Mouse (Mus musculus) embryo, embryonic 9.5 days (tissue): ENCODE measurements around the gene Tmem176b.
"Not testable (repeated sequence)": the region's sequence is repeated elsewhere in the genome, so short reads cannot be mapped to it uniquely, and the experiment has no call there.

Experiments used
- DNase-seq: peaks from one replicate; pipeline ENCODE4 v3.0.0-alpha.2; 2017; ENCODE audit errors: extremely low spot score

Tmem176b gene

DNA sequence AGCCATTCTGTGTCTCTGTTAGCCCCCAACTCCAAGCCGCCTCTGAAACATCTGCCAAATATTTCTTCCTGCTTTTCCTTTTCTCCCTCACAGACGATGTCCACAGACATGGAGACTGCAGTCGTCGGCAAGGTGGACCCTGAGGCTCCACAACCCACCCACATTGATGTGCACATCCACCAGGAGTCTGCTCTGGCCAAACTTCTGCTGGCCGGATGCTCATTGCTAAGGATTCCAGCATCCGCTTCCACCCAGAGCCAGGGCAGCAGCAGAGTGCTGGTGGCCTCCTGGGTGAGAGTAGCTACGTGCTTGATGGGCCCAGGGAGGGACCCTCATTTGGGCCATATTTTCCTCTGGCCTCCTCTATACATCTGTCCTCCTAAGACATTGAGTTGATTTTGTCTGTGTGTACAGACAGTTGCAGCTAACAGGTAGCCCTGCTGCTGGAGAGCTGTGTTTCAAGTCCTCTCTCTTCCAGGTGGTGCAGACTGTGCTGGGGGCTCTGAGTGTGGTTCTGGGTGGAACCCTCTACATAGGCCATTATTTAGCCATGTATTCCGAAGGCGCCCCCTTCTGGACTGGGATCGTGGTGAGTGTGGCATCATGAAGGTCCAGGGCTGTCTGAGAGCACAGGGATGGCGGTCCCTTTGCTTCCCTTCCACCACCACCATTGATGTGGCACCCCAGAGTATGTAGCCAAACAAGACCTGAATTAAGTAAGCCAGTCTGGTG is 981 bp upstream of the Tmem176b start:
- DNase-seq: no peak

DNA sequence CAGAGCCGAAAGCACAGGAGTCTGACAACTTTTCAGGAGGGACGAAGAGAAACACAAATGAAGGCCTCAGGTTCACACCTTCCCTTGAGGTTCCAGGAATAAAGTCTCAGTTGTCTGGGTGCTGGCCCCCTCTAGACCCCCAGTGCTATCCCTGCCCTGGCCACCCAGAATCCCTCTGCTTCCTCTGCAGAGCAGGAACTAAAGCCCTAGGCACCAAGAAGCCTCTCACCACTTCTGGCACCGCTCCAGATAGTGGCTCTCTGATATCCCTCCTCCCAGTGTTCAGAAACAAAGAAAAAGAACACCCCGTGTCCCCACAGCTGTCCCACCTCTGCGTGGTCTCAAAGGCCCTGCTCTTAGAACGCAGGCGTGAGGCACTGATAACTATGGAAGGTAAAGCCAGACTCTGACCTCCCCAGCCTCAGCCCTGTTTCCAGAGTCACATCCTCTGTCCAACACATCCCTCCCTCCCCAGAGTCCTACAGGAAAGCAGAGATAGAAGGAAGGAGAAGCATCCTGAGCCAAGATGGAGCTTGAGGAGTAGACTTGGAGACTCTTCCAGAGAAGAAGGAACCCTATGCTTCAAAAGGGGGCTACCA is 826 bp downstream of the Tmem176b start, which contains the start of gene Tmem176a:
Tmem176a (plus strand) TSS at position 549 of the 599 bp plus-strand sequence.
- peak; percentile 20 for DNase-seq

DNA sequence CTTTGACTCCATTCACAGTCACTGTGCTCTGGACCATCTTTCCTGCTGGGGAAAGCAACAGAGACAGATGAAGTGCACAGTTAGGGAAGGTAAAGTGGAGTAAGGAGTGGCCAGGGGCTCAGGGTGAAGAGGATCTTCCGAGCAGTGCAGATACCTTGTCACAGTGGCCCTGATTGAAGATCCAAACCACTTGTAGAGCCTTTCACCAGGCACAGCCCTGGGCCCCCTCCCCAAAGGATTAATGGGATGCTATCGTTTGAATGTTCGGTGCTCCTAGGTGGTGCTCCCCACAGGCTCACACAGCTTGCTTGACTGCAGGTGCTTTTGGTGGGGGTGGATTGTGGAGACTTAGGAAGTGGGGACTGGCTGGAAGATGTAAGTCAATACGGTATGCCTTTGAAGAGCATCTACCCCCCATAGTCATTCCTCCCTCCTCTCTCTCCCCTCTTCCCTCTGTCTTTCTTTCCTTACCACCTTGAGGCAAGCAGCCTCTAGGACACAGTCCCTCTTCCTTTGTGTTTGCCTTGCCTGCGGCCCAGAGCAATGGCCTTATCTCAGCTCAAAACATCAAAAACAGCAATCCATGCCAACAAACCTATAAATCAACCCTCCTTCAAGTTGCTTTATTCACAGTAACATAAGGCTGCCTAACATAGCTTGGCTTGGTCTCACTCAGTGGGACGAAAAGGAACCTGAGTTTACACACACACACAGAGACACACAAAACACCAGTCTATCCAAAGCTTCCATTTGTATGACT is 2.8 kb downstream of the Tmem176b start:
- no peak for DNase-seq

DNA sequence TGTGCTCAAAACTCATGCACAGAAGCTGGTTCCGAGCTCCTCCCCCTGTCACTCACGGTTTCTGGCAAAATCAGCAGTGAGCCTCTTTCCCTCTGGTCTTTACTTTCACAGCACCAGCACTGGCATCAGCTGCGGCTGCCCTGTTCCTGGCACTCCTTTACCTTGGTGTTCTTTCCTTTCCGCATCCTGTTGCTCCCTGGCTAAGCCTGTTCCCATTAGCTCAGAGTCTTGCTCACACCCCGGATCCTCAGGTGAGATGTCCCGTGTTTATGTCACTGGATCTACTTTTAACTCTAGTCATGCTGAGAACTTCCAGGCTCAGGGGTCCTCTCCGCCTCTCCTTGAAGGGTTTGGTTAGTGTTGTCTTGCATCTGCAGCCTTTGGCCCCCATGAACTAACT is 3.8 kb downstream of the Tmem176b start:
- no peak for DNase-seq

DNA sequence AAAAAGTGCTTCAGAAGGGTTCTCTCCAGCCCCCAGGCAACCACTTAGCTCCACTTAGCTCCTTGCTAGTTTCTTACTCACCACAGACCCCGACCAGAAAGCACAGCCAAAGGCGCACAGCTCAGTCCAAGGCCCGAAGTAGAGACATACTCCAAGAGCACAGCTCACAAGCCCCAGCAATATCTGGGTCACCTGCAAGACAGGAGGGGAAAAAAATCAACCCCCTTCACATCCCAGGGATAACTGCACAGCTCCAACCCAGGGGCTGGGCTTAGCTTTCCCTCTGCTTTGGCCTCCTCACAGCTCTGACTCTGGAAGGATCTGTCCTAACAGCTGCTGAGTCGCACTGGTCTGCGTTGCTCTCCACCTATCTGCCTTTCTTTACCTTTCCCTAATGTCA is 5.2 kb downstream of the Tmem176b start:
- DNase-seq: no peak

DNA sequence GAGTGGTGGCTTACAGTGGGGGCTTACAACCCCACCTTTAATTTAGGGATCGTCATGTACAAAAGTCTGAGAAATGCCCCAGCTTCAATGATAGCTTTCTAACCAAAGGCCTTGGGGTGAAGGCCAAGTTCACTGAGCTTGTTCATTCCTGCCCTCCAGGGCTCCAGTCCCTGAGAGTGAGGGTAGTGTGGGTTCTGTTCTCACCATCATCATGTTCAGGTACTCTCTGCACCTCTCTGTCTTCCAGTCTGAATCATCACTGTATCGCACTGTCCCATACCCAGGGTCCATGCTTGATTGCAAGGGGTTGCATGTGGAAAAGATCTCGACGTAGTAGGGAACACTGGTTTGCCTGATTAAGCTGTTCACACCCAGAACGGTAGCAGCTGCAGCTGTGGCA is 6.1 kb downstream of the Tmem176b start:
- no peak for DNase-seq

DNA sequence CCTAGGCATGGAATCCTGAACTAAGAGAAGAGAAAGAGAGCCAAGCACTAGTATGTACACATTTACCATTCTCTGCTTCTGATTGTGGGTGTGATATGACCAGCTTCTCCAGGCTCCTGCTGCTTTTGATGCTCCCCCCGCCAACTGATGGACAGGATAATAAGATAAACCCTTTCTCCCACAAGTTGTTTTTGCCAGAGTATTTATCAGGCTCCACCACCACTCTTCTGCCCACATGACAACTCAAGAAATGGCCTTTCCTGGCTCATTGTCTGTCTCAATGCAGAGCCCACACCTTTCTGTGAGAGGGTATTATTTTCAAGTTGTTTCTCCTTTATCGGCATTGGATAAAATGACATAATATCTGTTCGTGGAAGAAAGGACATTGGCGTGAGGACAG is 7.8 kb downstream of the Tmem176b start:
- DNase-seq: no peak

DNA sequence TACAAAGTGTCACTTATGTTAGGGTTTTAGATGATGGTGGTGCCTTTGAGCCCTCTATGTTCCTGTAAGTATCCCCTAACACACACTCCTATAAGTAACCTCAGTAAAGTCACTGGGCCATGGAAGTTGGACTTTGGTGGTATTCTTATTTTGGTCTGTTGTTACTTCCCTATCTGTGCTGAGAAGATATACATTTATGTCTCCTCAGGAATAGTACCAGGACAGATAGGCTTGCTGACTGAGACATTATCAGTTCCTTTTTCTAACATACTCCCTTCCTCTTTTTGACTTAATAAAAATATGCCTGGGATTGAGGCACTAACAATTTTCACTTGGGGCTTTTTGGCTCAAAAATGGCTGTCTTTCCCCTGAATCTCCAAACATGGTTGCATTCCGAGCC is 8.9 kb downstream of the Tmem176b start:
- no peak for DNase-seq

DNA sequence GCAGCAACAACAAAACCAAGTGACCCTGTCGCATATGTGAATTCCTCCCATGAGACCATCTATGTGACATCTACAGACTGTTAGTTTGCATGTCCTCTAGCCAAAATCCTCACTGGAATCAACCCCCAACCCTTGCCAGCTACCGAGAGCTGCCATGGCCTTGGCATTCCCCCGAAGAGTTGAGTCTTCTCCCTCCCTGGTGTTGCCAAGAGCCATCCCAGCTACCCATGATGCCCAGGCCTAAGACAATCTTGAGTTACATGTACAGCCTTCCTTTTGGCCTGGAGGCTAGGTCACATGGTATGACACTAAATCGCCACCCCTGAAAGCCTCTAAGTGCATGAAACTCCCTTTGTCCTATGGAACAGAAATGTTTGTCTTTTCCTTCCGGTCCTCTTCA is 10.2 kb downstream of the Tmem176b start:
- DNase-seq: no peak

DNA sequence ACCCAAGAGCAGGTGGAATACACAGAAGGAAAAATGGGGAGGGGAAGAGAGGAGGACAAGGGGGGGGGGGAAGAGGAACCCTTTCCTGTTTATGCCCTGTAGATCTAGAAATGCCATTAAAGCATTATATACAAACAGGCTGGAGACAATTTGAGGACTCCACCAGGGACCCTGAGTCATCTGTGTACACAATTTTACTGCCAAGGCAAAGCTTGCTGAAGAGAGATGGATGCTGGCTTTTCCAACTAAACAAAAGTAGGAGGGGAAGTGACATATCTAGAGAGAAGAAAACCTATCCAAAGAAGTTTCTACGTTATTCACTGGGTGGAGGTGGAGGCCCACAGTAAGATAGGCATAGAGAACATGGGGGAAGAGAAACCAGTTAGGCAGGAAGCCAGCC is 11.1 kb downstream of the Tmem176b start:
- DNase-seq: no peak

DNA sequence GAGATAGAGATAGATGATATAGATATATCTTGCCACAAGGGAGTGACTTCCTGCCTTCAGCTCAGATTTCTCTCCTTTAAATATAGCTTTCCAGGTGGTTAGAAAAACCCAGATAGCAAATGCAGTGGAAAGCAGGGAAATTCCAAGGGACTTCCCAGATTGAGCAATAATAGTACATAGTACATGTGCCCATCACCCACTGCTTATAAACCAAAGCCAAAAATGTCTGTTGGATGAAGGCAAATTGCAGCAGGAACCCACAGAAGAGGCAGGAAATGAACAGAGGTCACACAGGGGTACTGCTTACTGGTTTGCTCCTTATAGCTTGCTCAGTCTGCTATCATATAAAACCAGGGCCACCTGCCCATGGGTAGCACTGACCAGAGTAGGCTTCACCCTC is 11.6 kb downstream of the Tmem176b start:
- no peak for DNase-seq

DNA sequence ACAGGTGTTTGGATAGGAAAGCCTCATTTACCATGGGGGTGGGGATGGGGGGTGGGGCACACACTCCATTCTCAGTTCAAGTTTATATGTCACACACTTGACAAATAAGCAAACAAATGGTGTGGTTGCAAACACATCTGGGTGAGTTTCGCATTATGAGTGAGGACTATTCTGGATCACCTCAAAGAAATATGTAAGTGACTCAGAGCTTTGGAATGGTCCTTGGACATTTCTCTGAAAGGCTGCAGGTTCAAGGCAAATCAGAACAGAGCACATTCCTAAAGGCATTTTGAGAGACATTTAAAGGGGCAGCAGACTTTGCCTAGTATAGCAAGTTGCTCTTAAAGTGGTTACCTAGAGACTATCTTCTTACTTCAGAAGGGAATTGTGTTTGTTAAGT is 12.3 kb downstream of the Tmem176b start:
- no peak for DNase-seq

DNA sequence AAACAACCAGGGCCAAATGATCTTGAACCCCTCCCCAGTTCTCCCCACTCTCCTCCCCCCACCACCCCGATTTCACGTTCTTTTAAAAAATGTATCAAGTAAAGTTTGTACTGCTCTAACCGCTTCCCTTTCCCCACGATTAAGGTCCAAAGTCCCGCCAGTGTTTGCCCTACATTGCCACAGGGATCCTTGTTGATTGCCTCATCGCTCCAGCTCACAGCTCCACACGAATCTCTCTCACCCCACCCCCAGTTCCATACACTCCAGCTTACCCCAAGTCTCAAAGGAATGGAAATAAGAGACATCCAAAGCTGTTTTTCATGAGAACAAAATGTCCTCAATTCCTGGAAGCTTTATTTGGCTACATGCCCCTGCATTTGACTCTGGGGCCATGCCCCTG is 16.3 kb downstream of the Tmem176b start:
- no peak for DNase-seq

DNA sequence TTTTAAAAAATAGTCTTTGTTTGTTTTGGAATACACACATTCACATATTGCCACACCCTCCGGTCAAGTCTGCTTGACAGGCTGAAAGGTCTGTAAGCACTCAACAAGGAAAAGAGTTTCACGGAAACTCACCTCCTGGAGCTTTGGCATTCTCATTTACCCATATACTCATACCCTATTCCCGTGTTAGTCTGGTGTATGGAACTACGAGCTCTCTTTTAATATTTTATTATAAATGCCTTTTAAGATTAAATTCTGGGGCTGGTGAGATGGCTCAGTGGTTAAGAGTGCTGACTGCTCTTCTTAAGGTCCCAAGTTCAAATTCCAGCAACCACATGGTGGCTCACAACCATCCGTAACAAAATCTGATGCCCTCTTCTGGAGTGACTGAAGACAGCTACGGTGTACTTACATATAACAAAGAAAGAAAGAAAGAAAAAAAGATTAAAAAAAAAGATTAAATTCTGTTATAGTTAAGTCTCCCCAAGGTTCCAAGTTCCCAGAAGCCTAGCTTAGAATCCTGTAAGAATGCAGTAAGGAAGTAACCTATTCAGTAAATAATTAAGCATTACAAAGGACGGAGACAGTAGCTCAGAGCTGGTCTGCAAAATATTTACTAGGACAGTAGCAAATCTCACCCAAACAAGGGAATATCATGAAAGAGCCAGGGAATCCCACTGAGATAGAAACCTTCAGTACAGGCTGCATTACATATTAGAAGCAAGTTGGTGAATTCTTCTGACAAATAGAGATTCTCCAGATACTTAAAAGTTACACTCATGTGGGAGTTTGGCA is 19.1 kb downstream of the Tmem176b start:
- not testable (repeated sequence) for DNase-seq

DNA sequence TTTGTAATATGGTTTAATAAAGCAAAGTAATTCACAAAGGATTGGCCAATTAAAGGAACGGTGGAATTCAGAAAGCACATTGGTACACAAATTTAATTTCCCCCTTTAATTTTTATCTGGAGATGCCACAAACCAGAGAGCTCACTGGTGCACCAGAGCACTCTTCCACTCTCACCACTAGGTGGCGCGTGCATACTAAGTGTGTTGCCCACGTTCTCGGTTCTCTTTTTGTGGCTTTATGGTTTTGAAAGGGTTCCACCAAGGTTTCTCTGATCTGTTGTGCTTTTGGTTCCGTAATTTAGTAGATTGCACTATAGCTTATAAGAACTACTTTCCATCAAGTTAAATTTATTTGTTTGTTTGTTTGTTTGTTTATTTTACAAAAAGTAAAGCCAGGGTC is 23.5 kb downstream of the Tmem176b start:
- peak; percentile 60 for DNase-seq

DNA sequence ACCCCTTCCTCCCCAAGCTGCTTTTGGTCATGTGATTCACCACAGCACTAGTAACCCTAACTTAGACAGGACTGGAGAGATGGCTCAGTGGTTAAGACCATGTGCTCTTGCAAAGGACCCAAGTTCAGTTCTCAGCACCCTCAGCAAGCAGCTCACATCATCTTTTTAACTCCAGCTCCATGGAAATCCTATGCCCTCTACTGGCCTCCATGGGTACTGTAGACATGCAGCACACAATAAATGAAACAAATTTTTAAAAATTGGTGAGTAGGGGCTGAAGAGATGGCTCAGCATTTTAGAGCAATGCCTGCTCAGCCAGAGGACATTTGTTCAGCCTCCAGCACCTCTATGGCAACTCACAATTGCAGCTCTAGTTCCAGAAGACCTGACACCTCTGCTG is 26.3 kb downstream of the Tmem176b start:
- no peak for DNase-seq

DNA sequence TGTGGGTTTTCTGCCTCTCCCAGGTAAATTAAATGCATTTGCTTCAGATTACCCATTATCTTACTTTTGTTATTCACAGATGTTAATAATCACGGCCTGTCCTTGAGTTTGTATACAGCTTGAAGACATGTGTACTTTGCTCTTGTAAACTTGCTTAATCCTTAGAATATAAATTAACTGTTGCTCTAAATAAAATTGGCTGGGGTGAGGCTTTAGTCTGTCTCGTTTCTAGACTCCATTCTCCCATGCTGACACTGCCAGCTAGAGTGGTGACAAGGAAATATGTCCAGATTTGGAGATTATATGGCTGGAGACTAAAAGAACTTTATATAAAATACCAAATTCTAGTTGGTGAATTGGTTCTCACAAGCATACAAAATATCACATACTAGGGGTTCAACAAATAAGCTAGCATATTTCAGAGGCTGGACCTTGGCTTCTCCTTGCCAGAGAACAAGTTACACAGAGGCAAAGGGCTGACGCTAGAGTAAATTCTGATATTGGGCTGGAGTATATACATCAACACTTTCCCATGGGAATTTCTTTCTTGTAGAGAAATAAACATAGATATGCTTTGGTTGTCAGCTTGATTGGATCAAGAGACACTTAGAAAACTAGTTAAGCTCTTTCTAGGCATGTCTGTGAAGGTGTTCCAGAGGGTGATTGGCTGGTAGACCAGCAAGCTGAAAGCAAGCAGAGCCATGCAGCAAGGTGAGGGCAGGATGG is 31.6 kb downstream of the Tmem176b start:
- DNase-seq: no peak

DNA sequence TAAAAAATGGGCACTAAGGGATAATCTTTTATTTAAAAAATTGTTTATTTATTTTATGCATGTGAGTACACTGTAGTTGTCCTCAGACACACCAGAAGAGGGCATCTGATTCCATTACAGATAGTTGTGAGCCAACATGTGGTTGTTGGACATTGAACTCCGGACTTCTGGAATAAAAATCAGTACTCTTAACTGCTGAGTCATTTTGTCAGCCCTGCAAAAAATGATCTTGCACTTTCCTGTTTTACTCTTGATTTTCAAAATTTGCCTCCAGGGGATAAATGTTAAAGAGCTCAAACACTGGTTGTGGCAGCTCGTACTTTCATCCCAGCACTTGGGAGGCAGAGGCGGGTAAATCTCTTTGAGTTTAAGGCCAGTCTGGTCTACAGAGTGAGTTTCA is 34.5 kb downstream of the Tmem176b start:
- no peak for DNase-seq

DNA sequence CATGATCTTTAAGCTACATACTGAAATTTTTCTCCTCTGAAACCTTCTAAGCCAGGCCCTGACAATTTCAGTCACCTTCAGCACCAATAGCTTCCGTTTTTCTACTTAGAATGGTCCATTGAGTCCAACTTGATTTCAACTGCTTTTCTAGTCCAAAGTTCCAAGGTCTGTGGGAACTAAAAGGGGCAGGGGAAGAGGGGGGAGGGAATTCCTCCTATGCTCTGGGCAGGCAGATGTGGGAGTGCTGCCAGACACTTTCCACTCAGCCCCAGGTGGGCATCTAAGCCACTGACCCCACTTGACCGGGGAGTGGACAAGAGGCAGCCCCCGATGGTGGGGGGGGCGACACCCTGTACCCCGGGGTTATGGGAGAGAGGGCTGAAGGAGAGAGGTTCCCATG is 37.0 kb downstream of the Tmem176b start:
- DNase-seq: no peak

DNA sequence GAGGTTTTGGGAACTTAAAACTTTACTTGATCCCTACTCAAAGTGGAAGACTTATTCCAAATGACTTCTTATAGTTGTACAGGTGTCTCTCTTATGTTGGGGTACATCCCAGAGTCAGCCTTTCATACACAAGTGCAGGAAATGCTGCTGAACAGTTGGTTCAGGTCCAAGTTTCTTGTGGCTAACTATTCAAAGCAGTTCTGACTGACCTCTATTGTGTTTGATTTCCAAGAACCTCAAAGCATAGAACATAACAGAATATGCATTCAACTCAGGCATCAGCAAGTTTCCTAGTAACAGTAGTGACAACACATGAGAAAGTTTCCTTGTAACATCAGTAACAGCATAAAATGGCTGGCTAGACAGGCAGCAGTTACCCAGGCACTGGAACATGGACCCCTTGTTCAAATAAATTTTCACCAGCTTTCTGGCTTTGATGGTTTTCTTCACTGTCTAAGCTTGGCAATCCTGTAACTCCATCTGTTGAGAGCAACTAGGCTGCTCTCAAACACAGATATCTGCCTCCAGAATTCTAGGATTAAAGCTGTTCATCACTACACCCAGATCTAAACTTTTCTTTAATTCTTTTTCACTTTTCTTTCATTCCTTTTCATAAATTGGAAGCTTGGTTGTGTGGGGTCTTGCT is 37.8 kb downstream of the Tmem176b start:
- DNase-seq: no peak

DNA sequence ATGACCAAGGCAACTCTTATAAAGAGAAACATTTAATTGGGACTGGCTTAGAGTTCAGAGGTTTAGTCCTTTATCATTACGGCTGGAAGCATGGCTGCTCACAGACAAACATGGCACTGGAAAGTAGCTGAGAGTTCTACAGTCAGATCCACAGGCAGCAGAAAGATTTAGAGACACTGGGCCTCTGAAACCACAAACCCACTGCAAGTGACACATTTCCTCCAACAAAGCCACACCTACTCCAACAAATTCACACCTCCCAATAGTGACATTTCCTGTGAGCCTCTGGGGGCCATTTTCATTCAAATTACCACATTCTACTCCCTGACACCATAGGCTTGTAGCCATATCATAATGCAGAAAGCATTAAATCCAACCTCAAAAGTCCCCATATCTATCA is 39.4 kb downstream of the Tmem176b start:
- DNase-seq: no peak
